24 mouse cellular contexts compared by ENCODE assay signal in genomic region chr6:84208589-84208988, GRCm38 (mm10).
DNase-seq lines count a peak whose midpoint lies in the region; ATAC-seq and TF ChIP-seq lines count a peak whose summit lies in the region.
"Had no signal": no experiment of that assay in that cellular context is flagged by ENCODE, and none has a peak within 500 bp of the region (broad histone marks: within the 10 kb centered on the region; RNA-seq: fewer than 3 reads in every experiment).

No protein-coding gene starts in this region.

- peak overlapping the region; percentile 88 for H3K27ac ChIP-seq in gastrocnemius, adult 2 months
- peak overlapping the region; percentile 84 for H3K27ac ChIP-seq in limb, embryonic 10.5 days
- H3K27ac ChIP-seq in forebrain, embryonic 15.5 days (replicated peaks), result no peak overlapping the region
- H3K27ac ChIP-seq: embryonic facial prominence, embryonic 15.5 days; forebrain, embryonic 10.5 days; forebrain, embryonic 12.5 days had no signal

- no peak for TF ChIP-seq CTCF in gastrocnemius, adult 2 months (IDR thresholded peaks at IDR 0.05)

- intact Hi-C loops in gastrocnemius, adult 2 months (cut with DNase I), result no loop called here

- peaks cover 40% of the 10 kb centered on the region for H3K4me1 ChIP-seq in limb, embryonic 10.5 days
- H3K4me1 ChIP-seq in forebrain, embryonic 15.5 days, result no peaks in the 10 kb centered on the region
- H3K4me1 ChIP-seq: forebrain, embryonic 12.5 days had no signal

- H3K4me3 ChIP-seq in gastrocnemius, adult 2 months, result no peak overlapping the region
- H3K4me3 ChIP-seq in limb, embryonic 10.5 days, result no peak overlapping the region
- no peak overlapping the region for H3K4me3 ChIP-seq in forebrain, embryonic 15.5 days
- H3K4me3 ChIP-seq: embryonic facial prominence, embryonic 13.5 days; embryonic facial prominence, embryonic 15.5 days; erythroblast, embryonic 14.5 days; forebrain, embryonic 10.5 days; forebrain, embryonic 12.5 days had no signal

- H3K36me3 ChIP-seq in limb, embryonic 10.5 days, result peaks cover 14% of the 10 kb centered on the region; the same call in 1 of the 2 replicates
- H3K36me3 ChIP-seq in forebrain, embryonic 15.5 days, result no peaks in the 10 kb centered on the region
- H3K36me3 ChIP-seq: embryonic facial prominence, embryonic 13.5 days; embryonic facial prominence, embryonic 15.5 days; forebrain, embryonic 10.5 days; forebrain, embryonic 12.5 days had no signal

- no peak for DNase-seq in gastrocnemius, adult 2 months
- DNase-seq in gastrocnemius, postnatal 10 days, result no peak
- DNase-seq in 416B (ENCODE audit: low read depth), result peak; percentile 22
- DNase-seq in limb, embryonic 10.5 days (ENCODE audit: low spot score), result no peak
- DNase-seq in urinary bladder, postnatal 4 days (ENCODE audit: low spot score in 2 of 2), result no peak
- no peak for DNase-seq in thymus, postnatal 25 days
- DNase-seq: adrenal gland, adult 2 months; adrenal gland, postnatal 10 days; adrenal gland, postnatal 36 days; cerebellum, adult 11-12 months; cerebellum, adult 2 months; cerebellum, adult 9-10 months; cerebellum, postnatal 10 days; cerebellum, postnatal 25 days; embryo, embryonic 11 days; forebrain, postnatal 0 days had no signal

- H3K9me3 ChIP-seq in limb, embryonic 10.5 days (replicated peaks), result no peaks in the 10 kb centered on the region
- no peaks in the 10 kb centered on the region for H3K9me3 ChIP-seq in forebrain, embryonic 15.5 days
- H3K9me3 ChIP-seq: embryonic facial prominence, embryonic 13.5 days; embryonic facial prominence, embryonic 15.5 days; forebrain, embryonic 10.5 days; forebrain, embryonic 12.5 days had no signal

- 72% methylated on average over 4 of the region's 4 CpGs for WGBS in limb, embryonic 10.5 days
- 86% methylated on average over 4 of the region's 4 CpGs for WGBS in forebrain, embryonic 15.5 days

- no peak overlapping the region for H3K9ac ChIP-seq in forebrain, embryonic 15.5 days (replicated peaks)
- H3K9ac ChIP-seq: embryonic facial prominence, embryonic 13.5 days; embryonic facial prominence, embryonic 15.5 days; forebrain, embryonic 12.5 days; forebrain, postnatal 0 days had no signal

- ATAC-seq in granulocyte monocyte progenitor cell, adult 5-6 weeks (replicated peaks; ENCODE audit: poor library complexity, severe bottlenecking), result peak; percentile 70
- ATAC-seq in forebrain, embryonic 15.5 days (replicated peaks), result no peak
- ATAC-seq: forebrain, embryonic 14.5 days; forebrain, postnatal 0 days had no signal

- no peaks in the 10 kb centered on the region for H3K27me3 ChIP-seq in limb, embryonic 10.5 days (ENCODE audit: low read depth, poor library complexity, severe bottlenecking)
- no peaks in the 10 kb centered on the region for H3K27me3 ChIP-seq in forebrain, embryonic 15.5 days
- H3K27me3 ChIP-seq: embryonic facial prominence, embryonic 13.5 days; embryonic facial prominence, embryonic 15.5 days; forebrain, embryonic 12.5 days had no signal

- no peak overlapping the region for H3K4me2 ChIP-seq in forebrain, embryonic 15.5 days (replicated peaks)
- H3K4me2 ChIP-seq: embryonic facial prominence, embryonic 13.5 days; embryonic facial prominence, embryonic 15.5 days; forebrain, embryonic 12.5 days had no signal
